Mouse (Mus musculus): ENCODE data around the gene Nkain1.

- TF ChIP-seq POLR2A (IDR thresholded peaks at IDR 0.05; ENCODE audit: low read depth, low read length) (no peak), CTCF (IDR thresholded peaks at IDR 0.05; ENCODE audit: extremely low read depth, insufficient read length, insufficient replicate concordance, low read depth, low read length) (no peak)
Observed at GRCm38 (mm10) chr4:130556992-130557391, 17.0 kb downstream of the Nkain1 start.
